Mouse (Mus musculus) thymus, adult 2 months (tissue): ENCODE measurements around the gene Rab35.

ENCODE experiments used
- CTCF ChIP-seq: fragments of 200-500 bp; IDR thresholded peaks from 2 replicates; pipeline ENCODE4 v1.5.1; 2012; ENCODE audit warnings: mild to moderate bottlenecking, control low read depth, low read length, moderate library complexity, borderline replicate concordance; ENCODE audit not compliant: control insufficient read depth, poor library complexity, insufficient read depth; ENCODE audit errors: extremely low read depth
- POLR2A ChIP-seq: fragments of 200-500 bp; IDR thresholded peaks from 2 replicates; pipeline ENCODE4 v1.6.1; 2012; ENCODE audit warnings: mild to moderate bottlenecking, low read length, control low read depth, moderate library complexity; ENCODE audit not compliant: control insufficient read depth, poor library complexity, insufficient read depth; ENCODE audit errors: extremely low read depth

- TF ChIP-seq CTCF (no peak), POLR2A (no peak)
Measured at GRCm38 (mm10) chr5:115634046-115634445, 2.3 kb downstream of the Rab35 start.
